Mouse (Mus musculus) T-helper 2 cell (primary cell): ENCODE data around the gene Cit.
"Not testable (repeated sequence)": the region's sequence is repeated elsewhere in the genome, so short reads cannot be mapped to it uniquely, and the experiment has no call there.

Experiments
- in situ Hi-C: fragments of 300-600 bp; cut with MboI, MseI; formaldehyde crosslinking; loops from one replicate; pipeline ENCODE4 v1.15.1; 2025; ENCODE audit warnings: high pct_unique_total_duplicates

Cit gene

DNA sequence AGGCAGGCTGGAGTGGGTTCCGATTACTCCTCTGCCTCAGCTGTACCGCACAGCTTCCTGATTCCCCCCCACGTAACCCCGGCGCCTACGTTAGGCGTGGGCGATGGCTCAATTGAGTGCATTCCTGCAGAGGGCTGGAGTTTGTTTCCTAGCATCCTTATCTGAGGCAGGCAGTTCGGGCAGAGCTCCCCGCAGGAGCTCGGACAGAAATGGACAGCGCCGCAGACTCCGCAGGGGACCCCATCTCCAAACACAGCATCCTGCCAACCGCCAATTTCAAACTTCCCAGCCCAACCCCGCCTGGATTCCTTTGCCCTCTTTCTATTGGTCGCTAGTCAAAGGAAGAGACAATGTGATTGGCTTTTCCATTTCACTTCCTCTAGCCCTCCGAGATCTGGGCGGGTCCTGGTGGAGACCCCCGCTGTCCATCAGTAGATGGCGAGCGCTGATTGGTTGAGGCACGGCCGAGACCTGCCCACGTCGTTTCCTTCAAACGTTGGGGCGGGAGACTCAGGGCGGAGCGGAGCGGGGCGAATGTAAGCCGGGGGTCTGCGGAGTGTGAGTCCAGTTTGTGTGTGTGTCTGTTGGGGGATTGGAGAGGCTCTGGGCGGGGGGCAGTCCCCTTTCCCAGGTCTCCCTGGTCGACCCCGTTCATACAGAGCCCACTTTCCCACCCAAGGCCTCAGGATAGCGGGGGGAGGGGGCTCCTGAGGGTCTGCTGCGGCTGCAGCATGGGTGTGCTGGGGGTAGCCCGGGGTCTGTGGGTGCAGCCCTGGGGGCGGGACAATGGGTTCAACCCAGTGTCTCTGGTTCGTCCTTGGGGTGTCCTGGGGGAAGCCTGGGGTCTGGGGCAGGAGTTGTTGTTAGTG, at the start of gene Cit:
TSS of gene Cit (plus strand) at position 513 of the 869 bp plus-strand sequence.
- in situ Hi-C loops: loop anchor here (10.0 kb wide), 1 partner anchor 190 kb away; no protein-coding TSS in a partner anchor

DNA sequence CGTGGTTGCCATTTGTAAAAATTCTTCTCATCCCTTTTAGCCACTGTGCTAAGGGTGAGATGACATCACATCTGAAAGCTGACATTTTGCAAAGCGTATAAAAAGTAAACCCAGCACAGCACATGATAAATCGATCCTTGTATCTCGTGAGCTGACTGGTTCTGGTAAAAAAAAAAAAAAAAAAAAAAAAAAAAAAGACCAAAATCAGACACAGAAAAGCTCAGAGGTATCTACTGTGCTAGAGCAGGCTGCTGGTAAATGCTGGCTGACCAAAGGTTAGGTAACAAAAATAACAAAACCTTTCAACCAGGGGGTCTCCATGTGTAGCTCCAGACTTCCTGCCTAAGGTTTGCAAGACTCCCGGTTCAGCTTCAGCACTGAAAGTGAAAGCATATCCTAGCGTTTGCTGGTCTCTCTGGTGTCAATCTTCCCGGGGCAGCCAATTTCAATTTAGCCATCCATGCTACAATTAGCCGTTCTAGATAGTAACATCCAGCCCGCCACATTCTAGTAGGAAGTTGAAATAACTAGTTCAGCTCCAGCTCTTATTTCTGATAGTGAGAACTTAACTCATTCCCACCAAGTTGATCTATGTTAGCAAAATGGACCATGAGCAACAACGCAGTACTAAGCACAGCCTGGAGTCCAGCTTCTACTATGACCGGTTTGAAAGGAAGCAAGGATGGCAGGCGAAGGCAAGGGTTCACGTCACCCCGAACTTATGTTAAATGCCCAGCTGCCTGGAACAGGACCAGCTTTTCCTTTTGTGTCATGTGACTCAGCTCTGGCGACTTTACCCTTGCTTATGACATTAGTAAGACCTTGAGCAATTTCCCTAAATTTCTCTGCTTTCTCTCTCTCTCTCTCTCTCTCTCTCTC, 45.8 kb upstream of the Cit start:
- in situ Hi-C loops: no loop called here

DNA sequence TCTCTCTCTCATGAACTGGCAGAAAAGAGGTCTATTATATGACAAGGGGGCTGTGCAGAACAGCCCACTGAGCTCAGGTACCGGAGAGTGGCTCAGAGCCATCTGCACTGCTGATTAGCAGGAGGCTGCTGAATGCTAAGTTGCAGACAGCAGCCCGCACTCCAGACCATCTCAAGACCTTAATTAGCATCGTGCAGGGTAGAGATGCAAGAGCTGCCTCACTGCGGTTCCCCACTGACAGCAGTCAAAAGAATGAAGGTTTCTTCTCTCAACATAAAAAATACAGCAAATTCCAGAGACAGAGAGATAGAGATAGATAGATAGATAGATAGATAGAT, 45.2 kb upstream of the Cit start:
- in situ Hi-C loops: no loop called here

DNA sequence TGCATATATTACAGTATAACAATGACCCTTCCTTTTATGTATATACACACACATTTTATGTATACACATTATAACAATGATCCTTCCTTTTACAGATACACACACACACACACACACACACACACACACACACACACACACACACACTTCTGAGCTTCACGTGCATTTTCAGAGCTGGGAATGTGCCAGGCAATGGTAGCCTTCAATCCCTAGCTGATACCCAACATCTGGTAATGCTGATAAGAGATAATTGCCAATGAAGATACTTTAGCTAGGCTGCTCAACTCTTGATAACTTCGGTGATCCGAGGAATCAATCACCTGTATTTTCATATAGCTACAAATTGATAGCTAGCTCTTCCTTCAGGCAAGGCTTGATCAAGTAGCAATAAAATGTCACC, 32.8 kb upstream of the Cit start:
- in situ Hi-C loops: no loop called here

DNA sequence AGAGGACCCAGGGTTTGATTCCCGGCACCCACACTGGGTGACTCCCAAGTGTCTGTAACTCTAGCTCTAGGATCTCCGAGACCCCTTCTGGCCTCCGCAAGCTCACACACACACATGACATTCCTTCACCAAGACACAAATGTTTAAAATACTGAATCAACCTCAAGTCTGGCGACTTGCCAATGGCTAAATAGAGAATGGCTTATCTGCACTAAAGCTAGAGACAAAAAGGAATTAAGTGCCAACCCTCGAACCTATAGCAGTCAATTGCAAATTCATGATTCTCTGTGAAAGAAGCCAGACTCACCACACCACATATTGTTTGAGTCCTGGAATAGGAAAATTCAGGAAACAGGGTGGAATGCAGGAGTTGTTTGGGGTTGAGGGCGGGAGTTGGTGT, 28.1 kb upstream of the Cit start:
- in situ Hi-C loops: no loop called here

DNA sequence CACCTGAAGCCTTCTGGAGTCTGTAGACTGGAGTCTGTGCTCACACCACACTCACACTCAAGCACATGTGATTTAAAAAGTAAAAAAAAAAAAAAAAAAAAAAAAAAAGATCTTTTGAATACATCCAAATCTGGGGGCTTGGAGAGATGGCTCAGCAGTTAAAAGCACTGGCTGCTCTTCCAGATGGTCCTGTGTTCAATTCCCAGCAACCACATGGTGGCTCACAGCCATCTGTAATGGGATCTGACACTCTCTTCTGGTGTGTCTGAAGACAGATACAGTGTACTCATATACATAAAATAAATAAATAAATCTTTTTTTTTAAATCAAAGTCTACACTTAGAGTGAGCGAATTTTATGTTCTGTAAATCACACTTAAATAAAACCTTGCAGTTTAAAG, 27.4 kb upstream of the Cit start:
- in situ Hi-C loops: not testable (repeated sequence)

DNA sequence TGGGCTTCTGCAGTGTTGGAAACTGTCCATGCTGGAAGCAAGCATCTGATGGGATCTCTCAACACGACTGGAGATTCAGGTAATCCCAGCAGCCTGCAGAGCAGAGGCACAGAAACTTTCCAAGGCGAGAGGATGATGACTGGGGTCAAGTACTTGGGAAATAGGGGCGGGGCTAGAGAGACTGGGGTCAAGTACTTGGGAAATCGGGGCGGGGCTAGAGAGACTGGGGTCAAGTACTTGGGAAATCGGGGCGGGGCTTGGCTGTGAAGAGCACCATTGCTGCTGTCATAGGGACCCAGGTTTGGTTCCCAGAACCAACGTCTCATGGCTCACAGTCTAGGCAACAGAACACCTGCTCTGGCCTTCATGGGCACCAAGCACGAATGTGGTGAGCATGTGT, 25.1 kb upstream of the Cit start:
- in situ Hi-C loops: no loop called here

DNA sequence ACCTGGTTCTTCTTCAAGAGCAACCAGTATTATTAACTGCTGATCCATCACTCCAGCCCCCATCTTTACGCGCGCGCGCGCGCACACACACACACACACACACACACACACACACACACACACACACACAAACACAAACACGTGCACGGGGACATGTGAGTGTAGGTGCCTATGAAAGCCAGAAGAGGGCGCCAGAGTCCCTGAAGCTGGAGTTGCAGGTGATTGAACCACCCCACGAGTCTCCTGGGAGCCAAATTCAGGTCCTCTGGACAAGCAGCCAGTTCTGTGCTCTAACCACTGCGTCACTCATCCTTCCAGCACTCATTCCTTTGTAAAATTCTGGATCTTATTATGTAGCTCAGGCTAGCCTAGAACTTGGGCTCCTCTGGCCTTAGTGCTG, 23.9 kb upstream of the Cit start:
- in situ Hi-C loops: no loop called here

DNA sequence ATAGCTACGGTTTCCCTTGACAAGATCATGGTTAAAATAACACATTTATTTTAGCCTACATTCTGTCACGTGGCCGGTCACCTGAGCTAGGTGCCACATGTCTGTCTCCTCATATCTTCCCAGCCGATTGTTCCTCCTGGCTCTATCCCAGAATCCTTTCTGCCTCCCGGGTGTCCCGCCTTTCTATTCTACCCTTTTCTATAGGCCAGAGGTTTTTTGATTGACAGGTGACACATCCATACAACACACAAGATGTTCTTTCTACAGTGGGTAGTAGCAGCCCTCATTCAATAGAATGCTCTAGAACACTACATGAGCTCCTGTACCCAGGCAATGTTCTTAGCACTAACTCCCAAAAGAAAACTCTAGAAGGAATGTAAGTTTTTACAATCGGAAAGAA, 23.2 kb upstream of the Cit start:
- in situ Hi-C loops: no loop called here

DNA sequence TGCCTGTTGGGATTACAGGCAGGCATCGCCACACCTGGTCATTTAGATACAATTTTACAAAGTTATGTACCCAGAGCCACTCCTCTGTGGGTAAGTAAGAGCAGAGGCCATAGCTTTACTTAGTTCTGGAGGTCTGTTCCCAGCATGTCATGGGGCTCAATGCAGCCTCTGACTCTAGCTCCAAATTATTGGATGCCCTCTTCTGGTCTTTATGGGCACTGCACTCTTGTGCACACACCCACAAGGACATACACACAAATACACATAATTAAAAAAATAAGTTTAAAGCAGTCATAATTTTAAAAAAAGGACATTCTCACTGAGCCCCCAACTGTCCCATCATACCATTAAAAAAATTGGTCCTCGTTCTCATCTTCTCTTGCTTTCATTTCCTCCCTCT, 12.3 kb upstream of the Cit start:
- in situ Hi-C loops: no loop called here

DNA sequence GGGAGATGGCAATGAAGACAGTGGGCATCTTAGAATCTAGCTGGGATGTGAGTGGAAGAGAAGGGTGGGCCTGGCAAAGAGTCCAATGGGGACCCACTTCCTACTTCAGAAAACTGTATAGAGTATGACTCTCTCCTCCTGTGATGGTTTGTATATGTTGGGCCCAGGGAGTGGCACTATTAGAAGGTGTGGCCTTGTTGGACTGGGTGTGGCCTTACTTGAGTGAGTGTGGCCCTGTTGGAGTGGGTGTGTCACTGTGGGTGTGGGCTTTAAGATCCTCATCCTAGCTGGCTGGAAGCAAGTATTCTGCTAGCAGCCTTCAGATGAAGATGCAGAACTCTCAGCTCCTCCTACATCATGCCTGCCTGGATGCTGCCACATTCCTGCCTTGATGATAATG, 11.3 kb upstream of the Cit start:
- in situ Hi-C loops: not testable (repeated sequence)

DNA sequence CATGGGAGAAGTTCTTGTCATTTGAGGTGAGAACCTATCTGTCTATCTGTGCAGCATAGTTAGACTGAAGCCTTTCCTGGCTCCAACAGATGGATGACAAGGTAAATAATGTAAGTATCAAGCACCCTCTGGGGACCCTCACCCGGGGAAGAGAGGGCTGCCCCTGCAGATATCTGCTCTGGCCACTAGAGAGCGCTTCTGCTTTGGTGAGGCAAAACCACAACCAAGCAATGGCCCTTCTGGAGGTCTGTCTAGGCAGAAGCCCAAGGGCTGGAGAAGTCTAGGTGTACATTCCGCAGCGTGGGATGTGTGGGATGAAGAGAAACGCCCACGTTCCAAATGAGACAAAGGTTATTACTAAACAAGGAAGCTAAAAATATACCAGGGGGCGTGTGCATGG, 9.8 kb upstream of the Cit start:
- in situ Hi-C loops: no loop called here

DNA sequence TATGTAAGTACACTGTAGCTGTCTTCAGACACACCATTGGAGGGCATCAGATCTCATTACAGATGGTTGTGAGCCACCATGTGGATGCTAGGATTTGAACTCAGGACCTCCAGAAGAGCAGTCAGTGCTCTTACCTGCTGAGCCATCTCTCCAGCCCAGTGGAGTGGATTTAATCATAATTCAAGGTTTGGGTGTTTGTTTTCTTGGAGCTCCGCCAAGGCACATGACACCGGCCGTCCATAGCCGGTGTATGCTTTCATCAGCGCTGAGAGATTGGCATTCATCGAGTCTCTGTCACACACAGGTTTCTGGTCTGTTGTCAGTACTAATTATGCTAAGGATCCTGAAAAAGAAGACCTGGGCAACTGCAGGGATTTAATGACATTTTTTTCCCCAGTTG, 7.0 kb upstream of the Cit start:
- in situ Hi-C loops: no loop called here

DNA sequence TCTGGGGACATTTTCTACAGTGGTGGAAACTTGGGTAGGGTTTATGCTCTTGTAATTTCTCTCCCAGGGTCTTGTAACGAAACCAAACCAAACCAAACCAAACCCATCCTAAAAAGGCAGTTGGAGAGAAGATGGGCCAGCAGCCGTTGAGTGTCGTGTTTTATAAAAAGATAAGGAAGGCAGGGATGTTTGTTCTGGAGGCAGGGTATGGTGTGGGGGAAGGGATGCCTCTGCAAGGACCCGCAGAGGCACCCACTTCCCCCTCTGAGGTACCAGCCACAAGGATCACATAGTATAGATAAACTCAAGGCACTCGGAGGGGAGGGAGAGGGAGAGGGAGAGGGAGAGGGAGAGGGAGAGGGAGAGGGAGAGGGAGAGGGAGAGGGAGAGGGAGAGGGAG, 4.6 kb upstream of the Cit start:
- in situ Hi-C loops: loop anchor here (10.0 kb wide), 1 partner anchor 186 kb away; no protein-coding TSS in a partner anchor

DNA sequence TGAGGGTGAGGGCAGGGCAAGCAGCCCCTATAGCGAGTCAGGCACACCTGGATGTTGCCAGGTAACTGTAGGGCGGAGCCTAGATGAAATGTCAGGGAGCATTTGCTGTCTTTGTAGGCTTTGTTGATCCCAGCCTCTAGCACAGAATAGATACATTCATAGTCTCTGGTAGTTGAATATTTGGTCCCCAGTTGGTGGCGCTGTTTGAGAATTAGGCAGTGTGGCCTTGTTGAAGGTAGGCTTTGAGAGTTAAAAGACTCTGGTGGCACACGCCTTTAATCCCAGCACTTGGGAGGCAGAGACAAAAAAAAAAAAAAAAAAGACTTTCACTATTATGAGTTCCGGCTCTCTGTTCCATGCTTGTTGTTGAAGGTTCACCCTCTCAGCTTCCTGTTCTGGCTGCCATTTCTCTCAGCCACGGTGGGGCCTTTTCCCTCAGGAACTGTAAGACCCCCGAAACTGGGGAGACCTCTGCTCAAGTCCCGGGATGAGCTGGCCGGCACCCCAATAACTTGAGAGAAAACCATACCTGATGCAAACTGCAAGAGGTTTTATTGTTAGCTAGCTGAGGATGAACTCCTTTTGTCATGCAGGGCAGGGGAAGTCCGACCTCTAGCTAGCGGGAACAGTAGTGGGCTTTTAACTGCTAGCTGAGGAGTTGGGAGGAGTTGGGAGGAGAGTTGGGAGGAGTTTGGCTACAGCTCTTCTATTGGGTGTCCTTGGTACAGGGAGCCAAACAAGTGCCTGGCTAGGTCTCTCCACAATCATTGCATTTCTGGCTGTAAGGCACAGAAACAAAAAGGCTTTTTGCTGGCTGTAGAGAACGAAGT, 3.9 kb upstream of the Cit start:
- in situ Hi-C loops: loop anchor here (10.0 kb wide), 1 partner anchor 186 kb away; no protein-coding TSS in a partner anchor

DNA sequence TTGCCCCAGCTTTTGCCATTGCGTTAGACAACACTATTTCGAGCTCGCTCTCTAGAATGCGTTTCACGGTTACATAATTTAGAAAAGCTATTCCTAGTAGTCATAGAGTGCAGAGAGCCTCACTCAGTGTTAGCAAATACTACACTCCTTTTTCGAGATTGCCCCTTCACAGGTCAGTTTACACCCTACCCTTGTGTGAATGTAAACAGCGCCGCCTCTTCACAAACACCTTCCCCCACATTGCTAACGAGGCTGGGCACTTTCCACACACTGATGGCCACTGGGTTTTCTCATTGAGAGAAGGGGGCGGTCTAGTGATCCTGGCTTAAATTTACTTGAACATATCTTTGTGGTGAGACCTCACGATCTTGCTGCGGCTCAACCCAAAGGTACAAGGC, 711 bp upstream of the Cit start:
- in situ Hi-C loops: loop anchor here (10.0 kb wide), 1 partner anchor 190 kb away; no protein-coding TSS in a partner anchor

DNA sequence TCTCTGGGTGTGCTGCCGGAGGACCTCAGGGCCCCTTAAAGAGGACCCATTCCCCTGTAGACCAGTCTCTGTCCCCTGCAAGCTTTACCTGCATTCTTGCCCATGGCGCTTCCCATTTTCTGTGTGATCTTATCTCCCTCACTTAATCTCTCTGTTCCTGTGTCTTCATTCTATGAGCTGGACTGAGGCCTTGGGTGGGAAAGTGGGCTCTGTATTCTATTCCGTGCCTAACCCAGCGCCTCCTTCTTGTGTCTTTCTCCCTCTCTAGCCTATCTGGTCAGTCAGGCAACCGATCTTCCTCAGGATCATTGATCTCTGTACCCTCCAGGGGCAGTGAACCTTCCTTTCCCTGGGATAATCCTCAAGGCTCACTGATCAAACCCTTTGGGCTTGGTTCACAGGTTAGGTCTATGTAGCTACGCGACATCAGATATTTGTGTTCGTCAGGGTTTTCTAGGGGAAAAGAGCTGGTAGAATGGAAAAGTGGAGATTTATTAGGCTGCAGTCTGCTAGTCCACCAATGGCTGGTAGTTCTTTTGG, 627 bp downstream of the Cit start:
- in situ Hi-C loops: loop anchor here (10.0 kb wide), 1 partner anchor 191 kb away; no protein-coding TSS in a partner anchor

DNA sequence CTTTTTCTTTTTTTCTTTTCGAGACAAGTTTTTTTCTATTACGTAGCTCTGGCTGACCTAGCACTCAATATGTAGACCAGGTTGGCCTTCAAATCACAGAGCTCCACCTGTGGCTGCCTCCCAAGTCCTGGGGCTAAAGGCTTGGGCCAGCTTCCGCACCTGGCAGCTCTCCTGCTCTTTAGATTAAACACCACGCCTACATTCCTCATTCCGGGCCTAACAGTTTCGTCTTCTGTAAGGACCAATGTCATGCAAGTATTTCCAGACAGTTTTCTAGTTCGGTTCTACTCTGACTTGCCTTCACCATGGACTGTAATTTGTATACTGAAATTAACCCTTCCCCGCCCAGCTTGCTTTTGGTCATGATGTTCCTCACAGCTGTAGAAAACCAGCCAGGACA, 2.1 kb downstream of the Cit start:
- in situ Hi-C loops: loop anchor here (10.0 kb wide), 1 partner anchor 192 kb away; no protein-coding TSS in a partner anchor

DNA sequence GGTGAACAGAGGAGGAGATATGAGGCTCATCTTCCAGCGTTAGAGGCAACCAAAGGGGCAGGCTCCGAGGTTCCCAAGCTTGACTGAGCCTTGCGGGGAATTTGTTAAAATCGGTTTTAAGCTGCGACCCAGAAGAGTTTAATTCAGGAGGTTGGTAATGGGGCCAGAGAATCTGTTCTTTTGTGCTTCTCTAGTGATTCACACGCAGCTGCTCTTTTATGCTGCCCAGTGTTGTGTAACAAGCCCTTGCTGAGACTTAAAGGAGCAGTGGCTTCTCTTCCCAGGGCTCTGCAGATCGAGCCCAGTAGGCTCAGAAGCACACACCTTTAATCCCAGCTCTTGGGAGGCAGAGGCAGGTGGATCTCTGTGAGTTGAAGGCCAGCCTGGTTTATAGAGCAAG, 3.4 kb downstream of the Cit start:
- in situ Hi-C loops: loop anchor here (10.0 kb wide), 1 partner anchor 194 kb away; no protein-coding TSS in a partner anchor

DNA sequence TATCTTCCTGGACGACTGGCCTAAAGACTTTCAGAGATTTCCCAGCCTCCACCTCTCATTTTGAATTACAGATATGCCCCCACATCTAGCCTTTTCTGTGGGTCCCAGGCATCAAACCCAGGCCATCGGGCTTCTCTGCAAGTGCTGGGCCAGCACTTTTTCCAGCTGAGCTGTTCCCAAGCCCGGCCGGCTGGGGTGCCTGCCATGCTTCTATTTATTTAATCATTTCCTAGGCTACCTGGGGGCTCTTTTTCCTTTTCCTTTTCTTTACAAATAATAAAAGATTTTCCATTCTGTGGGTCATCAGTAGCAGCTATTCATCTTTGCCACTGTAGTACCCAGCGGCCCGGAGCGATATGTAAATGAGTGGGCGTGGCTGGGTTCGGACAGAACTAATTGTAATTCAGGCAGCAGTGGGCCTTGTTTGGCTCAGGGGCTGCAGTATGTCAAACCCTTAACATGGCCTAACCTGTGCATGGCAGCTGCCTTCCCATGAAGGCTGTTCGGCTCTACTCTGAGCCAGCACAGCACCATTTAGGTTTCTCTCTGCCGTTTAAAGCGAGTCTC, 4.3 kb downstream of the Cit start:
- in situ Hi-C loops: loop anchor here (10.0 kb wide), 1 partner anchor 195 kb away; no protein-coding TSS in a partner anchor
